Mouse (Mus musculus) limb, embryonic 12.5 days (tissue): ENCODE results near the gene Timm8a2. TPM values are rescaled to one million over a fixed set of nuclear protein-coding genes. Genes with fewer than 3 reads are reported as not detected.
"Not testable (repeated sequence)": the region's sequence is repeated elsewhere in the genome, so short reads cannot be mapped to it uniquely, and the experiment has no call there.

Source experiments
- ATAC-seq: fragments of 200-750 bp; cut with Nextera tagmentation; 2 replicates; pipeline ENCODE4 v1.8.0; 2017; ENCODE audit warnings: low read depth, moderate TSS enrichment; ENCODE audit not compliant: insufficient number of reproducible peaks, insufficient read depth, low FRiP score, low TSS enrichment
- H3K27ac ChIP-seq: fragments of 300-500 bp; sonication (generic); 2 replicates; pipeline ENCODE4 v1.5.1; 2016; ENCODE audit warnings: mild to moderate bottlenecking, moderate library complexity
- H3K27me3 ChIP-seq: fragments of 300-500 bp; sonication (generic); 2 replicates; pipeline ENCODE4 v1.6.1; 2016; ENCODE audit warnings: mild to moderate bottlenecking, moderate library complexity
- H3K36me3 ChIP-seq: fragments of 300-500 bp; sonication (generic); 2 replicates; pipeline ENCODE4 v1.6.1; 2016; ENCODE audit warnings: mild to moderate bottlenecking, moderate library complexity
- H3K4me1 ChIP-seq: fragments of 300-500 bp; sonication (generic); replicated peaks from 2 replicates; pipeline ENCODE4 v1.6.1; 2016
- H3K4me2 ChIP-seq: fragments of 300-500 bp; sonication (generic); 2 replicates; pipeline ENCODE4 v1.6.1; 2016; ENCODE audit warnings: mild to moderate bottlenecking, moderate library complexity
- H3K4me3 ChIP-seq: fragments of 300-500 bp; sonication (generic); replicated peaks from 2 replicates; pipeline ENCODE4 v1.5.1; 2016; ENCODE audit warnings: mild to moderate bottlenecking
- H3K9ac ChIP-seq: fragments of 300-500 bp; sonication (generic); replicated peaks from 2 replicates; pipeline ENCODE4 v1.6.1; 2016; ENCODE audit warnings: mild to moderate bottlenecking, moderate library complexity
- H3K9me3 ChIP-seq: fragments of 300-500 bp; sonication (generic); 2 replicates; pipeline ENCODE4 v1.6.1; 2016; ENCODE audit warnings: mild to moderate bottlenecking, moderate library complexity
- WGBS: fragments of 180-500 bp; shearing (Covaris S2); methylation state at CpG from one replicate; pipeline ENCODE4 v1.1.7; 2016; 5-methylcytosine and 5-hydroxymethylcytosine counted together
- polyA plus RNA-seq: library from polyadenylated mRNA; unstranded; fragments of >200 nt; fragmentation: Nextera tagmentation; extraction: Ambion mirVana; gene quantifications from 2 replicates; pipeline ENCODE4 v1.2.1, GENCODE M21; 2016

Timm8a2 gene
- polyA plus RNA-seq, 1 experiment from 2014 or later = not detected

- no peak for ATAC-seq
- Histone ChIP-seq H3K4me3 (no peak overlapping the region), H3K9me3 (no peaks in the 10 kb centered on the region), H3K27ac (no peak overlapping the region), H3K27me3 (no peaks in the 10 kb centered on the region), H3K36me3 (no peaks in the 10 kb centered on the region), H3K9ac (no peak overlapping the region), H3K4me2 (no peak overlapping the region), H3K4me1 (no peaks in the 10 kb centered on the region)
- 6% methylated on average over 3 of the region's 3 CpGs for WGBS
These were observed 26.2 kb downstream of the Timm8a2 start for GRCm38 (mm10) chr14:122060642-122061041.

GRCm38 (mm10) chr14:122061376-122061775 is 26.9 kb downstream of the Timm8a2 start:
- no peak overlapping the region for H3K27ac ChIP-seq

GRCm38 (mm10) chr14:122062411-122063090 is 28.1 kb downstream of the Timm8a2 start:
- no peaks in the 10 kb centered on the region; the same call in 1 of the 2 replicates for H3K27me3 ChIP-seq
- no peaks in the 10 kb centered on the region for H3K36me3 ChIP-seq
- 79% methylated on average over 10 of the region's 10 CpGs for WGBS
- ATAC-seq = no peak
- no peak overlapping the region for H3K9ac ChIP-seq
- H3K4me3 ChIP-seq = no peak overlapping the region
- no peaks in the 10 kb centered on the region for H3K4me1 ChIP-seq
- no peaks in the 10 kb centered on the region for H3K9me3 ChIP-seq
- H3K4me2 ChIP-seq = no peak overlapping the region
- H3K27ac ChIP-seq = no peak overlapping the region

More at GRCm38 (mm10) chr14:122061376-122061775, 26.9 kb downstream of the Timm8a2 start:
- Histone ChIP-seq H3K27me3 (no peaks in the 10 kb centered on the region; the same call in 1 of the 2 replicates), H3K9ac (no peak overlapping the region), H3K4me1 (no peaks in the 10 kb centered on the region), H3K4me3 (no peak overlapping the region), H3K9me3 (no peaks in the 10 kb centered on the region), H3K4me2 (no peak overlapping the region), H3K36me3 (no peaks in the 10 kb centered on the region)
- no peak for ATAC-seq
- WGBS = 85% methylated on average over 6 of the region's 6 CpGs

GRCm38 (mm10) chr14:122063599-122063998 is 29.1 kb downstream of the Timm8a2 start:
- H3K36me3 ChIP-seq = no peaks in the 10 kb centered on the region
- no peak overlapping the region for H3K27ac ChIP-seq
- no peak overlapping the region for H3K9ac ChIP-seq
- 79% methylated on average over 5 of the region's 5 CpGs for WGBS
- no peaks in the 10 kb centered on the region for H3K4me1 ChIP-seq
- H3K4me3 ChIP-seq = no peak overlapping the region
- H3K27me3 ChIP-seq = no peaks in the 10 kb centered on the region; the same call in 1 of the 2 replicates
- no peak overlapping the region for H3K4me2 ChIP-seq
- no peak for ATAC-seq
- H3K9me3 ChIP-seq = no peaks in the 10 kb centered on the region

GRCm38 (mm10) chr14:122064519-122064918 is 30.0 kb downstream of the Timm8a2 start:
- H3K27ac ChIP-seq = no peak overlapping the region
- H3K9ac ChIP-seq = no peak overlapping the region
- H3K9me3 ChIP-seq = no peaks in the 10 kb centered on the region
- no peaks in the 10 kb centered on the region; the same call in 1 of the 2 replicates for H3K27me3 ChIP-seq
- H3K4me1 ChIP-seq = no peaks in the 10 kb centered on the region
- 5% methylated on average over 2 of the region's 2 CpGs for WGBS
- no peak overlapping the region for H3K4me3 ChIP-seq
- H3K4me2 ChIP-seq = no peak overlapping the region
- ATAC-seq = no peak
- H3K36me3 ChIP-seq = no peaks in the 10 kb centered on the region

- Histone ChIP-seq H3K4me1 (no peaks in the 10 kb centered on the region), H3K4me2 (no peak overlapping the region), H3K27me3 (no peaks in the 10 kb centered on the region; the same call in 1 of the 2 replicates), H3K9me3 (no peaks in the 10 kb centered on the region), H3K4me3 (no peak overlapping the region), H3K36me3 (no peaks in the 10 kb centered on the region), H3K27ac (no peak overlapping the region), H3K9ac (no peak overlapping the region)
- WGBS = 67% methylated on average over 4 of the region's 4 CpGs
- ATAC-seq = no peak
These were observed 31.8 kb downstream of the Timm8a2 start for GRCm38 (mm10) chr14:122066243-122066642.

GRCm38 (mm10) chr14:122068036-122068435 is 33.6 kb downstream of the Timm8a2 start:
- 81% methylated on average over 3 of the region's 3 CpGs for WGBS
- not testable (repeated sequence) for H3K4me2 ChIP-seq, H3K27me3 ChIP-seq, H3K9ac ChIP-seq, ATAC-seq, H3K36me3 ChIP-seq, H3K27ac ChIP-seq, H3K4me3 ChIP-seq, H3K9me3 ChIP-seq, H3K4me1 ChIP-seq

- no peaks in the 10 kb centered on the region for H3K9me3 ChIP-seq
- H3K36me3 ChIP-seq = no peaks in the 10 kb centered on the region
- no peak overlapping the region for H3K4me3 ChIP-seq
- ATAC-seq = no peak
- H3K4me1 ChIP-seq = no peaks in the 10 kb centered on the region
- no peaks in the 10 kb centered on the region; the same call in 1 of the 2 replicates for H3K27me3 ChIP-seq
- H3K9ac ChIP-seq = no peak overlapping the region
- 66% methylated on average over 11 of the region's 11 CpGs for WGBS
- no peak overlapping the region for H3K4me2 ChIP-seq
- no peak overlapping the region for H3K27ac ChIP-seq
These were observed 34.6 kb downstream of the Timm8a2 start for GRCm38 (mm10) chr14:122068801-122069695.

GRCm38 (mm10) chr14:122069948-122070347 is 35.5 kb downstream of the Timm8a2 start:
- Histone ChIP-seq H3K4me1 (no peaks in the 10 kb centered on the region), H3K4me2 (no peak overlapping the region), H3K36me3 (no peaks in the 10 kb centered on the region), H3K27me3 (no peaks in the 10 kb centered on the region; the same call in 1 of the 2 replicates), H3K9ac (no peak overlapping the region), H3K9me3 (no peaks in the 10 kb centered on the region), H3K27ac (no peak overlapping the region), H3K4me3 (no peak overlapping the region)
- 72% methylated on average over 3 of the region's 3 CpGs for WGBS
- no peak for ATAC-seq

GRCm38 (mm10) chr14:122073422-122073821 is 38.9 kb downstream of the Timm8a2 start:
- WGBS = 88% methylated on average over 5 of the region's 5 CpGs

GRCm38 (mm10) chr14:122074360-122074759 is 39.9 kb downstream of the Timm8a2 start:
- no peak overlapping the region for H3K4me3 ChIP-seq
- H3K36me3 ChIP-seq = no peaks in the 10 kb centered on the region
- no peak overlapping the region for H3K4me2 ChIP-seq
- no peak overlapping the region for H3K9ac ChIP-seq
- no peaks in the 10 kb centered on the region for H3K27me3 ChIP-seq
- no peaks in the 10 kb centered on the region for H3K9me3 ChIP-seq
- no peaks in the 10 kb centered on the region for H3K4me1 ChIP-seq
- no peak overlapping the region for H3K27ac ChIP-seq
- 76% methylated on average over 10 of the region's 10 CpGs for WGBS
- ATAC-seq = no peak

More at GRCm38 (mm10) chr14:122073422-122073821, 38.9 kb downstream of the Timm8a2 start:
- H3K9ac ChIP-seq = no peak overlapping the region
- no peak overlapping the region for H3K4me2 ChIP-seq
- no peak overlapping the region for H3K4me3 ChIP-seq
- no peaks in the 10 kb centered on the region for H3K36me3 ChIP-seq
- no peaks in the 10 kb centered on the region for H3K4me1 ChIP-seq
- no peak overlapping the region for H3K27ac ChIP-seq
- no peaks in the 10 kb centered on the region for H3K27me3 ChIP-seq
- no peak for ATAC-seq
- H3K9me3 ChIP-seq = no peaks in the 10 kb centered on the region
